Mouse (Mus musculus): ENCODE results near the gene Vmn1r178. TPM values are rescaled to one million over a fixed set of nuclear protein-coding genes. Genes with fewer than 3 reads are reported as not detected.
"Not testable (repeated sequence)": the region's sequence is repeated elsewhere in the genome, so short reads cannot be mapped to it uniquely, and the experiment has no call there.

Vmn1r178 gene
- not detected for total RNA-seq (2021)
- long read RNA-seq, experiment 1, result 0 reads
- long read RNA-seq, experiment 2, result 0 reads

DNA sequence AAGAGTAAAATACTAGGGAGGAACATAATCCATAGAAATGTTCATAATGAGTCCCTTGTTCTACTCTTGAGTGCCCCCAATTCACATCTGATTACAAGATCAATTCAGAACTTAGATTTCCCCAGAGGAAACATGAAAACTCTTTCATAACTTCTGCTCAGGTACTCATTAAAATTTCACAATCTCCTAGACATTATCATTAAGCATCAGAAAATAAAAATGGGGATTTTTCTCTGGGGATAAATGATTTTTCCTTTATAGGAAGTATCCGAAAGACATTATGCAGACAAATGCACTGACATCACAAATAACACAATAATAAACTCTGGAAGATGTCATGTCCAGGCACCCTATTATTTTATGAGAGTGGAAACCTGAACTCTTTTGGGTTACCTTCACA lies at the start of gene Vmn1r178:
Gene Vmn1r178 (plus strand): TSS at position 301 of the 400 bp plus-strand sequence.
- DNase-seq, result no peak

DNA sequence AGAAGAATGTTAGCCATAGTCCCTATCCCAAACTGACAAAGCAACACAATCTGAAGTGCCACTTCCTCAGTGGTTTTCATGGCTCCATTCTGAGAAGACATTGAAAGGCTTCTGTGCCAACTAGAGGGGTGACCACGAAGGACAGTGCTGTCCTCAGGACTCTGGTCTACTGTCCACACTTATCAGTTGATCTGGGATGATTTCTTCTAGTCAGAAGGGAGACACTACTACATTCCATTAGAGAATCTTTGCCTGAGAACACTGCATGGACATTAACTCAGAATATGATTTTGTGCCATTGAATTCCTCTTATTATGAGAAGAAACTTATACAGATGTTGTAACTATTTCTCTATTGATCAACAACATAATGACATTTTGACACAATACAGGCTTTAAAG lies 25.5 kb upstream of the Vmn1r178 start, which contains the start of gene Vmn1r177:
Gene Vmn1r177 (minus strand): TSS at position 101 of the 400 bp plus-strand sequence.
- DNase-seq, result not testable (repeated sequence)

DNA sequence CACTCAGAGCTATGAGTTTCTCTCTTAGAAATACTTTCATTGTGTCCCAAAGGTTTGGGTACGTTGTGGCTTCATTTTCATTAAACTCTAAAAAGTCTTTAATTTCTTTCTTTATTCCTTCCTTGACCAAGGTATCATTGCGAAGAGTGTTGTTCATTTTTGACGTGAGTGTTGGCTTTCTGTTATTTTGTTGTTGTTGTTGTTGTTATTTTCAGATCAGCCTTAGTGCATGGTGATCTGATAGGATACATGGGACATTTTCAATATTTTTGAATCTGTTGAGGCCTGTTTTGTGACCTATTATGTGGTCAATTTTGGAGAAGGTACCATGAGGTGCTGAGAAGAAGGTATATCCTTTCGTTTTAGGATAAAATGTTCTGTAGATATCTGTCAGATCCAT lies 14.9 kb upstream of the Vmn1r178 start:
- not testable (repeated sequence) for DNase-seq

DNA sequence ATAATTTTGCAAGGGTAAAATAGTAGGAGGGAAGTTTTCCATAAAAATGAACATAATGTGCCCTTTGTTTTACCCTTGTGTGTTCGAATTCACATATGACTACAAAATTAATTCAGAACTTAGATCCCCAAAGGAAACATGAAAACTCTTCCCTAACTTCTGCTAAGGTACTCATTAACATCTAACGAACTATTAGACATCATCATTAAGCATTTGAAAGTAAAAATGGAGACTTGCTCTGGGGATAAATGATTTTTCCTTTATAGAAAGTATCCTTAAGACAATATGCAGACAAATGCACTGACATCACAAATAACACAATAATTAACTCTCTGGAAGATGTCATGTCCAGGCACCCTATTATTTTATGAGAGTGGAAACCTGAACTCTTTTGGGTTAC lies 34.9 kb downstream of the Vmn1r178 start, which contains the start of gene Vmn1r179:
Gene Vmn1r179 (plus strand): TSS at position 301 of the 400 bp plus-strand sequence.
- no peak for DNase-seq

Other genes with a start within 250 kb of the Vmn1r178 start
- gene Vmn1r172, start 233.7 kb upstream of the Vmn1r178 start, total RNA-seq (2021), result not detected
- not detected for gene Vmn1r173, start 191.3 kb upstream of the Vmn1r178 start, total RNA-seq (2021)
- not detected for gene Vmn1r174, start 139.7 kb upstream of the Vmn1r178 start, total RNA-seq (2021)
- not detected for gene Vmn1r175, start 81.4 kb upstream of the Vmn1r178 start, total RNA-seq (2021)
- not detected for gene Vmn1r176, start 54.6 kb upstream of the Vmn1r178 start, total RNA-seq (2021)
- not detected for gene Vmn1r177, start 25.6 kb upstream of the Vmn1r178 start, total RNA-seq (2021)
- not detected for gene Vmn1r179, start 35.0 kb downstream of the Vmn1r178 start, total RNA-seq (2021)
- gene Vmn1r180, start 58.6 kb downstream of the Vmn1r178 start, total RNA-seq (2021), result not detected
- not detected for gene Vmn1r181, start 82.6 kb downstream of the Vmn1r178 start, total RNA-seq (2021)
- gene V1rd19, start 109.7 kb downstream of the Vmn1r178 start, total RNA-seq (2021), result not detected
- not detected for gene Vmn1r183, start 161.2 kb downstream of the Vmn1r178 start, total RNA-seq (2021)
- gene Zfp180, start 189.9 kb downstream of the Vmn1r178 start, total RNA-seq (2021), result 10 to 100 TPM; 15.8 to 16.0 TPM
- 1 to 10 TPM; 2.8 to 3.7 TPM for gene Zfp112, start 220.3 kb downstream of the Vmn1r178 start, total RNA-seq (2021)
- gene Zfp235, start 242.2 kb downstream of the Vmn1r178 start, total RNA-seq (2021), result 1 to 10 TPM; 4.5 to 5.9 TPM